Mouse (Mus musculus) naive thymus-derived CD4-positive, alpha-beta T cell, adult 2 months (primary cell): ENCODE results near the gene Olfr1183.
"Not testable (repeated sequence)": the region's sequence is repeated elsewhere in the genome, so short reads cannot be mapped to it uniquely, and the experiment has no call there.

Source experiments
- DNase-seq: peaks from one replicate; pipeline ENCODE4 v3.0.0-alpha.2; 2011; ENCODE audit warnings: low read depth

Gene Olfr1183

GRCm38 (mm10) chr2:88454567-88454966, at the start of gene Olfr1183:
TSS of gene Olfr1183 (plus strand) at chr2:88454867.
- DNase-seq = not testable (repeated sequence)

GRCm38 (mm10) chr2:88406353-88406752, 48.3 kb upstream of the Olfr1183 start, which contains the start of gene Olfr1179:
TSS of gene Olfr1179 (minus strand) at chr2:88406453.
- DNase-seq = no peak

- DNase-seq = no peak
These were observed 35.6 kb upstream of the Olfr1183 start, which contains the start of gene Olfr1180 for GRCm38 (mm10) chr2:88419051-88419450. TSS of gene Olfr1180 (minus strand) at chr2:88419151.

GRCm38 (mm10) chr2:88426071-88426470, 28.6 kb upstream of the Olfr1183 start, which contains the start of gene Olfr1181:
TSS of gene Olfr1181 (minus strand) at chr2:88426171.
- DNase-seq = no peak

GRCm38 (mm10) chr2:88449031-88449430, 5.6 kb upstream of the Olfr1183 start, which contains the start of gene Gm13757:
TSS of gene Gm13757 (minus strand) at chr2:88449131.
- DNase-seq = no peak

- DNase-seq = no peak
These were observed 28.6 kb downstream of the Olfr1183 start, which contains the start of gene Olfr1184 for GRCm38 (mm10) chr2:88483298-88483697. TSS of gene Olfr1184 (plus strand) at chr2:88483598.

- no peak for DNase-seq
These were observed 38.4 kb downstream of the Olfr1183 start, which contains the start of gene Olfr1185-ps1 for GRCm38 (mm10) chr2:88493020-88493419. TSS of gene Olfr1185-ps1 (plus strand) at chr2:88493320.

GRCm38 (mm10) chr2:88518251-88518650, 63.6 kb downstream of the Olfr1183 start, which contains the start of gene Olfr1186:
TSS of gene Olfr1186 (plus strand) at chr2:88518551.
- DNase-seq = no peak
